Mouse (Mus musculus) NIH3T3 (cell line): Measurements from ENCODE around the gene Maats1.

Experiments used
- DNase-seq: peaks from one replicate; pipeline ENCODE4 v3.0.0-alpha.2; 2012; ENCODE audit warnings: low read depth

Gene Maats1

GRCm38 (mm10) chr16:38341396-38342324 is at the start of gene Maats1:
Gene Maats1 (minus strand): TSS chr16:38342143.
- peak; percentile 73 for DNase-seq

GRCm38 (mm10) chr16:38390322-38390721 is 48.4 kb upstream of the Maats1 start:
- DNase-seq = no peak

- DNase-seq = no peak
These were observed 47.4 kb upstream of the Maats1 start for GRCm38 (mm10) chr16:38389284-38389893.

GRCm38 (mm10) chr16:38388757-38389156 is 46.8 kb upstream of the Maats1 start:
- DNase-seq = no peak

- DNase-seq = no peak
These were observed 45.4 kb upstream of the Maats1 start for GRCm38 (mm10) chr16:38387389-38387788.

GRCm38 (mm10) chr16:38385700-38386099 is 43.8 kb upstream of the Maats1 start:
- DNase-seq = no peak

GRCm38 (mm10) chr16:38385184-38385634 is 43.3 kb upstream of the Maats1 start:
- no peak for DNase-seq

- DNase-seq = no peak
These were observed 41.7 kb upstream of the Maats1 start for GRCm38 (mm10) chr16:38383683-38384082.

- no peak for DNase-seq
These were observed 38.0 kb upstream of the Maats1 start for GRCm38 (mm10) chr16:38379926-38380325.

- DNase-seq = no peak
These were observed 37.5 kb upstream of the Maats1 start for GRCm38 (mm10) chr16:38379493-38379892.

GRCm38 (mm10) chr16:38379088-38379487 is 37.1 kb upstream of the Maats1 start:
- no peak for DNase-seq

- no peak for DNase-seq
These were observed 36.6 kb upstream of the Maats1 start for GRCm38 (mm10) chr16:38378591-38378990.

- DNase-seq = no peak
These were observed 35.6 kb upstream of the Maats1 start for GRCm38 (mm10) chr16:38377546-38377945.

- no peak for DNase-seq
These were observed 34.9 kb upstream of the Maats1 start for GRCm38 (mm10) chr16:38376841-38377249.

GRCm38 (mm10) chr16:38376163-38376840 is 34.4 kb upstream of the Maats1 start:
- peak; percentile 48 for DNase-seq

GRCm38 (mm10) chr16:38375182-38375581 is 33.2 kb upstream of the Maats1 start:
- no peak for DNase-seq

- DNase-seq = peak; percentile 10
These were observed 32.6 kb upstream of the Maats1 start for GRCm38 (mm10) chr16:38374379-38375140.

- DNase-seq = no peak
These were observed 32.0 kb upstream of the Maats1 start for GRCm38 (mm10) chr16:38373941-38374340.

GRCm38 (mm10) chr16:38373439-38373838 is 31.5 kb upstream of the Maats1 start:
- no peak for DNase-seq

GRCm38 (mm10) chr16:38372876-38373275 is 30.9 kb upstream of the Maats1 start:
- DNase-seq = no peak

- DNase-seq = no peak
These were observed 29.9 kb upstream of the Maats1 start for GRCm38 (mm10) chr16:38371705-38372296.
